Mouse (Mus musculus) testis, postnatal 14 days (tissue): ENCODE measurements around the gene Mgat4e.

Source experiments
- DNase-seq: peaks from one replicate; pipeline ENCODE4 v3.0.0; 2021; ENCODE audit warnings: low spot score

Mgat4e gene

DNA sequence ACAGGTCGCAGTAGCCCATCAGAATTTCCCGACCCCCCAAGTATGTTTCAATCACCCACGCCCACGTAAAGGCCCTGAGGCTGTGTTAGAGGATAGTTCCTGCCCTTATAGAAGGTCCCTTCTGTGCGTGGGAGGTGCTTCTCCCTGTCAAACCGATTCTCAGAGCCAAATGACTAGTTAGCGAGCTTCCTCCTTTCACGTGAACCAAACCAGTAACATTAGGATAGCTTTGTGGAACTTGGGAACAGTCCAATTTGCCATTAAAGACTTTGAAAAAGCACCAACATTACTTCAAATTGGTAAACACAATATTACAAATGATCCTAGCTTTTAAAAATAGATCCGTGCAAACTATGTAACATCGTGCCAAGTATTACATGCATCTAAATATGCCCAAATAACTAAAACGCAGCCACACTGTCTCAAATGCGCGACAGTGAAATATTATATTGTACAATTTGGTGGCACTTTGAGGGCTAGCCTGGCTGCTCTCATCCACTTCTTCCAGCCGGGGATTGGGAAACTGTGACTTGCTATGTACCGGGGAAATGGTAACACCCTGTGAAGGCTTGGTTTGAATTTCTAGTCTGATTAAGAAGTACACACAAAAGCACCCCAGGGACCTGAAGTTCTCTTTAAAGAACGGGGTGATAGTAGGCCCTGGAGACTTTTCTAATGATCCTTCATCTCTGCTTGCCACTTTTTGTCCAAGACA lies 35.4 kb downstream of the Mgat4e start:
- DNase-seq: no peak

GRCm38 (mm10) chr1:134513312-134513860 lies 36.1 kb downstream of the Mgat4e start:
- peak; percentile 48 for DNase-seq

GRCm38 (mm10) chr1:134512584-134512983 lies 36.9 kb downstream of the Mgat4e start:
- no peak for DNase-seq

- DNase-seq: no peak
Measured at GRCm38 (mm10) chr1:134512183-134512582, 37.3 kb downstream of the Mgat4e start.

DNA sequence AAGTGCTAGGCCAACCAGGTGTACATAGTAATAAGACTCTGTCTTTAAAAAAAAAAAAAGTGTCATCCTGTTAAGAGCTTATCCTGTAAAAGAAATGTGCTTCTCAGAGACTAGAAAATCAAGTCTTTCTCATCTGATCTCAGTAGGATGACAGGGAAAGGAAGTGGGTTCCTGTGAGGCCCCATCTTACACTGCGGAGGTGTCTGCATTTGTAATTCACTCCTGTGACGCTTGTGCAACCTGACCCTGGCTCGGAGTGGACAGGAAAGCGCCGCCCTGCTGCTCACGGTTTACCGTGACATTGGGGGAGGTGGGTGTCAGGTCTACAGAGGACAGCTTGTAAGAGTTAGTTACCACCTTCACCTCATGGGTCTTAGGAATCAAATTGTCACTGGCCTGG lies 39.5 kb downstream of the Mgat4e start:
- no peak for DNase-seq

GRCm38 (mm10) chr1:134506201-134506600 lies 43.3 kb downstream of the Mgat4e start:
- no peak for DNase-seq

DNA sequence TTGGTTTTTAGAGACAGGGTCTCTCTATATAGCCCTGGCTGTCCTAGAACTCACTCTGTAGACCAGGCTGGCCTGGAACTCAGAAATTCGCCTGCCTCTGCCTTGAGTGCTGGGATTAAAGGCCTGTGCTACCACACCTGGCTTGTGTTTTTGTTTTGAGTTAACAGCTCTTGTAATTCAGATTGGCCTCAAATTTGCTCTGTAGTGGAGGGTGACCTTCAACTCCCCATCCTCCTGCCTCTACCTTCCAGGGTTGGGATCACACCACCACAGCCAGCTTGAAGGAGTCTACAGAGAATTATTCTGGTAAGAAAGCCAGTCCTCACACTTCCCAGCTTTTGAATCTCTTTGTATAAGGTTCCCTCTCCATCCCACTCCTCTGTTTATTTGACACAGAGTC lies 48.6 kb downstream of the Mgat4e start:
- no peak for DNase-seq

GRCm38 (mm10) chr1:134495991-134496390 lies 53.5 kb downstream of the Mgat4e start:
- DNase-seq: no peak

DNA sequence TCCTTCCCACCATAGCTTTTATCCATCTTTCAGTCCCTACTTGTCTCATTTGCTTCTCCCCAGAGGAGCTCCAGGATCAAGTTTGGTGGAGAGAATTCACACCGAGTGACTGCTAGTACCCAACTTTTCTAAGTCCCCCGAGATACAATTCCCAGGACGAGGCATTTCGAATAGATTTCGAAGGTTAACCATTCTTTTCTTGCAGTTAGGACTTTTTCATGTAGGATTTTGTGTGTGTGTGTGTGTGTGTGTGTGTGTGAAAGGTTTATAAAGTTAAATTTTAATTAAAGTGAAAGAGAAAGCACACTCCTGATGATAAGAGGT lies 54.3 kb downstream of the Mgat4e start:
- DNase-seq: no peak

- peak; percentile 98 for DNase-seq
Measured at GRCm38 (mm10) chr1:134494428-134495215, 54.9 kb downstream of the Mgat4e start, which contains the start of gene Rabif. Rabif (plus strand) TSS chr1:134494648.

- no peak for DNase-seq
Measured at GRCm38 (mm10) chr1:134493956-134494355, 55.5 kb downstream of the Mgat4e start.

DNA sequence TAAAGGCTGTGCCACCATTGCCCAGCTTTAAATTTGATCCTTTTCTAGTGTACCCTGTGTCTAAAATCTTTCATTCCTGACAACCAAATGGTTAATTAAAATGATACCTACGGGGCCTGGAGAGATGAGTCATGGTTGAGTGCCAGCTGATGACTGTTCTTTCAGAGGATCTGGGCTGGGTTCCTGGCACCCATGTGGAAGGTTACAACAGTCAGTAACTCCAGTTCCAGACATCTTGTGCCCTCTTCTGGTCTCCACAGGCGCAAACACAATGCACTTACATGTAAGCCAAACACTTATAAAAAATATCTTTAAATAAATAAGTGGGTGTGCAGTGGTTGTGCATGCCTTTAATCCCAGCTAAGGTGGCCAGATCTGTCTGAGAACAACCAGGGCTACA lies 56.0 kb downstream of the Mgat4e start:
- no peak for DNase-seq

DNA sequence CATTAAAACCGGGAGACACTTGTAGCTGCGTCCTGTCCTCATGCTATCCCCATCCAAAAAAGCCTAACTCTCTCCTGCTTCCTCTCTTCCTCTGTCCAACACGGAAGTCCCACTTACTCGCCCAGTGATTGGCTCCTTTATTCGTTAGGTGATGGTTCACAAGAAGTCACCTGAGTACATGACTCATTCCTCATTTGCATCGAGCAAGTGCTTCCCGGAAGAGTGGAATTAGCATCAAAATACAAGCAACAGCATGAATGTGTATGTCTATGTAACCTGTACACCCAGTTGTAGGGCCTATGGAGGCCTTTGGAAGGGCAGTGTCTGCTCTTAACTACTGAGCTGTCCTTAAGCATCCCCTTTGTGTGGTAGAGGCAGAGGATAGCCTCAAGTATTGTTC lies 57.2 kb downstream of the Mgat4e start:
- no peak for DNase-seq
